Mouse (Mus musculus) bone marrow macrophage, adult 2 months (primary cell): ENCODE results near the gene Acacb. TPM values are rescaled to one million over a fixed set of nuclear protein-coding genes. Genes with fewer than 3 reads are reported as not detected.
A peak's percentile ranks its signal among the peaks of the same experiment; 100 is the strongest.

ENCODE experiments used
- H3K27ac ChIP-seq: 2 replicates; pipeline ENCODE4 v1.5.1; 2012; ENCODE audit warnings: low read depth, low read length; ENCODE audit not compliant: insufficient read depth
- H3K4me1 ChIP-seq: 2 replicates; pipeline ENCODE4 v1.6.1; 2012; ENCODE audit warnings: low read length; ENCODE audit not compliant: control insufficient read depth, insufficient read depth
- H3K4me3 ChIP-seq: 2 replicates; pipeline ENCODE4 v1.5.1; 2012; ENCODE audit warnings: mild to moderate bottlenecking, low read length, moderate library complexity; ENCODE audit not compliant: insufficient read depth
- CTCF ChIP-seq: IDR thresholded peaks from 2 replicates; pipeline ENCODE4 v1.5.1; 2012; ENCODE audit warnings: low read depth, mild to moderate bottlenecking, low read length, moderate library complexity
- POLR2A ChIP-seq: IDR thresholded peaks from 2 replicates; pipeline ENCODE4 v1.6.1; 2012; ENCODE audit warnings: mild to moderate bottlenecking, low read depth, low read length, borderline replicate concordance
- polyA plus RNA-seq: library from polyadenylated mRNA; stranded (reverse); fragments of >200 nt; gene quantifications from 2 replicates; pipeline ENCODE4 v1.2.4, GENCODE M21; 2012; ENCODE audit not compliant: missing spikeins, insufficient read depth, insufficient read length

Gene Acacb
- polyA plus RNA-seq, 1 experiment = 0.24 TPM

GRCm38 (mm10) chr5:114284604-114285397 is 138.5 kb downstream of the Acacb start:
- TF ChIP-seq CTCF (no peak), POLR2A (no peak)

GRCm38 (mm10) chr5:114285398-114285700 is 139.0 kb downstream of the Acacb start:
- H3K4me1 ChIP-seq = no peaks in the 10 kb centered on the region
- TF ChIP-seq CTCF (no peak), POLR2A (no peak)
- no peak overlapping the region for H3K4me3 ChIP-seq
- H3K27ac ChIP-seq = no peak overlapping the region

More at GRCm38 (mm10) chr5:114284604-114285397, 138.5 kb downstream of the Acacb start:
- no peaks in the 10 kb centered on the region for H3K4me1 ChIP-seq
- no peak overlapping the region for H3K27ac ChIP-seq
- no peak overlapping the region for H3K4me3 ChIP-seq

GRCm38 (mm10) chr5:114286102-114286501 is 139.8 kb downstream of the Acacb start:
- Histone ChIP-seq H3K4me1 (no peaks in the 10 kb centered on the region), H3K27ac (no peak overlapping the region), H3K4me3 (no peak overlapping the region)
- peak; percentile 53 for TF ChIP-seq CTCF
- no peak for TF ChIP-seq POLR2A

DNA sequence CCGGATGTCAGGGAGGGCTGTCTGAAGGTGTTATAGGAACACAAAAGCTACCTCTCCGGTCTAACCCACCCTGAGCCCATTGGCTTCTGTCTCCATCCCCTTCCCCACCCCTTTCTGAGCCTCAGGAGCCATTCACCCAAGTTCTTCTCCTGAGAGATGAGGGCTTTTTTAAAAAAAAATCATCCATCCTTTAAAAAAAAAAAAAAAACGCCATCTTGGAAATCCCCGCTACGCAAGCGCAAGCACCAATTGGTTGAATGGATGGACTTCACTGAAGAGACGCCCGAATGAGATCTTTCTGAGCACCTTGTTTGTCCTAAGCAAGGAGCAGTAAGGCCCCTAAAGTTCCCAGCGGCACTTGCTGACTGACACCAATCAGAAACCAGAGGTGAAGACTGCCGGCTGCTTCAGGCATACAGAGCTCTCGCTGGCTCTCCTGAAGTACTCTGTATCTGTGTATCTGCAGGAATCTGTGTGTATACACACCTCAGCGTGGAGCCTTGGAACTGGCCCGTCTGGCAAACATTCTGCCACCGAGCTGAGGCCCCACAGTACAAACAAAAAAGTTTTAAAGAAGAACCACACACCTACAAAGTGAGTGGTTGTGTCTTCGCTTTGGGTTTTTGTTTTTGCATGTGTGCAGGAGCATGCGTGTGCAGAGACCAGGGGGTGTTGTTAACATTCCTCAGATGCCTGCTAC is 140.7 kb downstream of the Acacb start:
- Histone ChIP-seq H3K4me3 (no peak overlapping the region), H3K4me1 (no peaks in the 10 kb centered on the region), H3K27ac (no peak overlapping the region)
- no peak for TF ChIP-seq CTCF
- no peak for TF ChIP-seq POLR2A

- no peaks in the 10 kb centered on the region for H3K4me1 ChIP-seq
- H3K27ac ChIP-seq = no peak overlapping the region
- no peak overlapping the region for H3K4me3 ChIP-seq
- TF ChIP-seq CTCF (no peak), POLR2A (no peak)
These were observed 142.1 kb downstream of the Acacb start for GRCm38 (mm10) chr5:114288396-114288795.

DNA sequence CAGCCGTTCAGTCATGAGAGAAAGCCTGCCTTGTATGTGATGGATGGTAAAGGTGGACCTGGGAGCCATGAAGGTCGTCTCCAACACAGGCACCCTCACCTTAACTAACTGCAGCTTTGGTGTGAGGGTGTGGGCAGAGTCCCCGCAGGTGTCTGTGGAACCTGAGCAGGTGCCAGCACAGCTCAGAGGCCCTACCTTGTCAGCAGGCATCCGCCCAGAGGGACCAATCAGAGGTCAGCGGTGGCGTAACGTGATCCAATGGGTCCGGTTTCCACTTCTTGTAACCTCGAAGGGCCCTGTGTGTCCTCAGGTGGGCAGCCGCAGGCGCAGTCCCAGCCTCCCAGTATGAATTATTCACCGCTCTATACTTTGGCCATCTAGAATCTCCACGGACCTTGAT is 142.5 kb downstream of the Acacb start, which contains the start of gene Myo1h:
Gene Myo1h (plus strand): TSS at position 293 of the 400 bp plus-strand sequence.
- Histone ChIP-seq H3K4me3 (no peak within 1 kb of the TSS), H3K4me1 (no peaks in the 10 kb centered on the region), H3K27ac (no peak within 1 kb of the TSS)
- TF ChIP-seq POLR2A = no peak
- no peak for TF ChIP-seq CTCF

DNA sequence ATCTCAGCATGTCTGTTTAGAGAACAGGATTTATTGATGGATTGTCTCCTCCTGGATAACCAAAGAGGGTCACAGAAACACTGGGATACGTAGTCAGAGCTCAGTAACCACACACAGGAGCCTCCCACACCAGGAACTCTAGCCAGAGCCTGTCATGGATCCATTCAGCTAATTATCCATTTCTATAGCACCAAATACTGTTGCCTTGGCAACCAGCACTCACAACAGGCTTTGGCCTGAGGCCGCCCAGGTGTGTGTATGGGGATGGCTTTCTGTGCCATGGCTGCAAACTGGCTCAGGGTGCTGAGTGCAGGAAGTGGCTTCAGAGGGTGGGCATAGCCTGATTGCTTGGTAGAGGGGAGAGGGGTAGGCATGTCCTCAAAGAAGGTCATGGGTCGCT is 143.7 kb downstream of the Acacb start:
- Histone ChIP-seq H3K27ac (no peak overlapping the region), H3K4me3 (no peak overlapping the region), H3K4me1 (no peaks in the 10 kb centered on the region)
- TF ChIP-seq CTCF = no peak
- TF ChIP-seq POLR2A = no peak

DNA sequence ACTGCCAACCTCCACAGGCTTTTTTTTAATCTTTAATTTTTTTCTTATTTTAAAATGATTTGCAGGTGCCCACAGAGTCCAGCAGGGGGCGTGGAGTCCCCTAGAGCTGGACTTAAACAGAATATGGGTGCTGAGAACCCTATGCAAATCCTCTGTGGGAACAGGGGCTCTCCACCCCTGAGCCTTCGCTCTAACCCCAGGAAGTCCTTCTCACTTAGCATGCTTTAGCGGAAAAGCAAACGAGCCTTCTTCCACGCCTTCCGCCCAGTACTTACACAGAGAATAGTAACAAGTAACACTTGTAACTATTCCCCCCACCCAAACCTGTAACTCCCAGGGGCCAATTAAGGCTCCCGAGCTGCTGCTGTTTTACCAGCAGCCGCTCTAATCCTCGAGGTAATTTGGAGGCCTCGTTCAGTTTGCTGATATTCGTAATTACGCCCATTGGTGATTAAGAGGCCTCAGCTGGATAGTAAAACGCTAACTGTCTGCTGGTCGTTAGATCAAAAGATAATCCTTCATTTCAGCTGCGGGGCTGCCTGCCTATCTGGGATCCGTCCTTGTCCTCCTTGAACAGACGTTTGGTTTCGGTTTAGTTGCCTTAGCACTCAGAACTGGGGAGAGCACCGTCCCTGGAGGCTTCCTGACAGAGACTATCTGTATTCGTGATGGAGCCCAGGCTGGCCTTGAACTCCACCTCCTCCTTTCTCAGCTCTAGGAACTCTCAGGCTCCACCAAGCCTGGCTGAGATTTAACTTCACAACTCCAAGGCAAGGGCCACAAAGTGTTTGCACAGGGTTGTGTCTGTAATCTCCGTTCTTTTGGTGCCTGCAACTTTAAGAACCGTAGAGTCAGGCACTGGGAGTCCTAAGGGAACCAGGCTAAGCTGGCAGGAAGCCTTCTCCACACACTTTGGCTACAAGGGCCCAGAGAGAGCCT is 150.6 kb downstream of the Acacb start:
- Histone ChIP-seq H3K27ac (no peak overlapping the region), H3K4me1 (no peaks in the 10 kb centered on the region), H3K4me3 (no peak overlapping the region)
- peak; percentile 48; the same call in 1 of the 2 replicates for TF ChIP-seq CTCF
- TF ChIP-seq POLR2A = no peak

- Histone ChIP-seq H3K4me1 (no peaks in the 10 kb centered on the region), H3K4me3 (no peak overlapping the region), H3K27ac (no peak overlapping the region)
- TF ChIP-seq POLR2A (no peak), CTCF (no peak)
These were observed 152.0 kb downstream of the Acacb start for GRCm38 (mm10) chr5:114298212-114298894.
